Mouse (Mus musculus) G1E (cell line): ENCODE data around the gene Ube2d2b.

Experiments used
- CTCF ChIP-seq: IDR thresholded peaks from 2 replicates; pipeline ENCODE4 v1.5.1; 2012; ENCODE audit warnings: low read depth, low read length, inconsistent platforms, mixed read lengths
- GATA1 ChIP-seq: IDR thresholded peaks from 2 replicates; pipeline ENCODE4 v1.6.1; 2012; ENCODE audit warnings: borderline replicate concordance, low read length, inconsistent platforms, mixed read lengths
- POLR2AphosphoS5 ChIP-seq: IDR thresholded peaks from 2 replicates; pipeline ENCODE4 v1.6.1; 2012; ENCODE audit warnings: low read depth, low read length, inconsistent platforms; ENCODE audit not compliant: insufficient replicate concordance

DNA sequence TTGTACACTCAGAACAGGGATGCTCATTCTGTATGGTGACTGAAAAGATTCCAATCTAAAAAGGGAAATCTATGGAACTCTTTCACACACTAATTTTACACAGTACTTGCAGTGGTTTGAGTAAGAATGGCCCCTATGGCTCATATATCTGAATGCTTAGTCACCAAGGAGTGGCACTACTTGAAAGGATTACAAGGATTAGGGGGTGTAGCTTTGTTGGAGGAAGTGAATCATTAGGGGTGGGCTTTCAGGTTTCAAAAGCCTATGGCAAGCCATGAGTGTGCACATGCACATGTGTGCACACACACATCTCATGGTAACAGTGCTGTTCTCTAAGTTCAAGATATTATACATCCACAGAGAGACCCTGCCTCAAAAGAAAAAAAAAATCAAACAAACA lies 27.3 kb upstream of the Ube2d2b start:
- no peak for TF ChIP-seq POLR2AphosphoS5
- TF ChIP-seq GATA1, result no peak
- no peak for TF ChIP-seq CTCF
